Mouse (Mus musculus) olfactory bulb, adult 2 months (tissue): Measurements from ENCODE around the gene Ptprg.

Experiments
- CTCF ChIP-seq: fragments of 200-500 bp; IDR thresholded peaks from 2 replicates; pipeline ENCODE4 v1.5.1; 2012; ENCODE audit warnings: low read depth, mild to moderate bottlenecking, low read length, moderate library complexity; ENCODE audit not compliant: insufficient read depth
- POLR2A ChIP-seq: fragments of 200-500 bp; IDR thresholded peaks from 2 replicates; pipeline ENCODE4 v1.6.1; 2012; ENCODE audit warnings: mild to moderate bottlenecking, low read depth, low read length, moderate library complexity; ENCODE audit not compliant: insufficient read depth

- TF ChIP-seq POLR2A, result no peak
- no peak for TF ChIP-seq CTCF
Measured at GRCm38 (mm10) chr14:12065001-12065400, 511.7 kb downstream of the Ptprg start.
